Mouse (Mus musculus): ENCODE measurements at regions not wholly inside any gene's neighbourhood (a gene's known extent, or its start where the extent isn't known, plus 50 kb on each side); places are given as distances from the start of the nearest gene placed in this dataset.

DNA sequence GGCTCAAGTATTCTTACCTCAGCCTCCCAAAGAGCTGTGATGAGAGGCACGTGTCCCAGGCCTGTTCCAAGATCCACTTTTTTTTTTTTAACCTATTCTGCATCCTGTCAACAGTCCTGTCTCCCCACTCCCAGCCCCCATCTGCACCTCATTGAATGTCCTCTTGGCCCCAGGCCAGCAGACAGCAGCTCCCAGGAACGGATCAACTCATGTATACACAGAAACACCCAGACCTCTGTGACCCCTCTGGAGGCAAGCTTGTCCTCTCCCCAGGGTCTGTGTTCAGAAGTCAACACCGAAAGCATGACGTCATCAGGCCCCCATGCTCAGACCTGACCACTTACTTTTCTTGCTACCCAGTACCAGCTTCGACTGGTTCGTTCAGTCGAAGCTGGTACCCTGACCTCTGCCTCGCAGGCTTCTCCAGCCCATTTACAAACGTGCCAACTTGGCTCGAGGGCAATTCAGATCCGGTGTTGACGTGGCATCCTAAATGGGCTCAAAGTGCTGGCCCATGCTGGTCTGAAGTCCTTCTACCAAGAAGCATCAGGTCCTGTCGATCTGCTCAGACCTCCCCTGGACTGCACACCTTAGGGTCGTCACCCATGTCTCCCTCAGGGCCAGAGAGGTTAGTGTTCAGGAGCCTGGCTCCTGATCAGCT lies 60.7 kb upstream of the Otos start:
- Histone ChIP-seq H3K4me1 (replicated peaks; ENCODE audit: control insufficient read depth, insufficient read depth, low read length) (no peaks in the 10 kb centered on the region), H3K27ac (ENCODE audit: control insufficient read depth, insufficient read depth, low read length) (no peak overlapping the region), H3K4me3 (ENCODE audit: control insufficient read depth, insufficient read depth, low read length) (no peak overlapping the region), H3K27me3 (ENCODE audit: control insufficient read depth, insufficient read depth, low read length) (no peaks in the 10 kb centered on the region), H3K36me3 (ENCODE audit: control insufficient read depth, insufficient read depth, low read length) (no peaks in the 10 kb centered on the region)
- TF ChIP-seq POLR2A (IDR thresholded peaks at IDR 0.05; ENCODE audit: control insufficient read depth, extremely low read depth, insufficient read depth, low read length, poor library complexity) (no peak), CTCF (IDR thresholded peaks at IDR 0.05; ENCODE audit: borderline replicate concordance, control insufficient read depth, extremely low read depth, insufficient read depth, low read length, poor library complexity) (no peak)
- DNase-seq: no peak
- 88% methylated on average over 14 of the region's 14 CpGs for WGBS

- H3K4me1 ChIP-seq (replicated peaks; ENCODE audit: control insufficient read depth, insufficient read depth, low read length): no peaks in the 10 kb centered on the region
- no peak overlapping the region for H3K4me3 ChIP-seq (ENCODE audit: control insufficient read depth, insufficient read depth, low read length)
- TF ChIP-seq POLR2A (IDR thresholded peaks at IDR 0.05; ENCODE audit: control insufficient read depth, extremely low read depth, insufficient read depth, low read length, poor library complexity): no peak
- no peak for TF ChIP-seq CTCF (IDR thresholded peaks at IDR 0.05; ENCODE audit: borderline replicate concordance, control insufficient read depth, extremely low read depth, insufficient read depth, low read length, poor library complexity)
- DNase-seq: no peak
- WGBS: 84% methylated on average over 19 of the region's 19 CpGs
- no peak overlapping the region for H3K27ac ChIP-seq (ENCODE audit: control insufficient read depth, insufficient read depth, low read length)
- no peaks in the 10 kb centered on the region for H3K36me3 ChIP-seq (ENCODE audit: control insufficient read depth, insufficient read depth, low read length)
- H3K27me3 ChIP-seq (ENCODE audit: control insufficient read depth, insufficient read depth, low read length): no peaks in the 10 kb centered on the region
Observed at GRCm38 (mm10) chr1:92707917-92708897, 59.6 kb upstream of the Otos start.

DNA sequence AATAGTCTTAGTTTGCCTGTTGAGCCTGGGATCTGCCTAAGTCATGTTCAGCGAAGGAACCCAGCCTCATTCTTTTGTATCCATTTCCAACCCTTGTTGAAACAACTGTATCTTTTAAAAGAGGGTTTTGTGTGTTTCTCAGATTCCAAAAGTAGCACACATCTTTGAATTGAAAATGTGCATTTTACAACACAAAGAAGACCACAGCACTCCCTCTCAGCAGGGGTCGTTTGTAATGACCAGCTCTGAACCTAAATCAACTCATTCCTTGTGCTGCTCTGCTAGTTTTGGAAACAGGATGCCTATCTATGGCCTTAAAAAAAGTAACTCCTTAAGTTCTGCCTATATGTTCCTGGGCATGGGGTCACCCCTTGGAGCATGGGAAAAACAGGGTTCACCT lies 58.8 kb upstream of the Otos start:
- no peak overlapping the region for H3K4me3 ChIP-seq (ENCODE audit: control insufficient read depth, insufficient read depth, low read length)
- H3K4me1 ChIP-seq (replicated peaks; ENCODE audit: control insufficient read depth, insufficient read depth, low read length): no peaks in the 10 kb centered on the region
- TF ChIP-seq POLR2A (IDR thresholded peaks at IDR 0.05; ENCODE audit: control insufficient read depth, extremely low read depth, insufficient read depth, low read length, poor library complexity) (no peak), CTCF (IDR thresholded peaks at IDR 0.05; ENCODE audit: borderline replicate concordance, control insufficient read depth, extremely low read depth, insufficient read depth, low read length, poor library complexity) (no peak)
- no peaks in the 10 kb centered on the region for H3K36me3 ChIP-seq (ENCODE audit: control insufficient read depth, insufficient read depth, low read length)
- WGBS: 84% methylated on average over 2 of the region's 2 CpGs
- H3K27me3 ChIP-seq (ENCODE audit: control insufficient read depth, insufficient read depth, low read length): no peaks in the 10 kb centered on the region
- no peak for DNase-seq
- H3K27ac ChIP-seq (ENCODE audit: control insufficient read depth, insufficient read depth, low read length): no peak overlapping the region

DNA sequence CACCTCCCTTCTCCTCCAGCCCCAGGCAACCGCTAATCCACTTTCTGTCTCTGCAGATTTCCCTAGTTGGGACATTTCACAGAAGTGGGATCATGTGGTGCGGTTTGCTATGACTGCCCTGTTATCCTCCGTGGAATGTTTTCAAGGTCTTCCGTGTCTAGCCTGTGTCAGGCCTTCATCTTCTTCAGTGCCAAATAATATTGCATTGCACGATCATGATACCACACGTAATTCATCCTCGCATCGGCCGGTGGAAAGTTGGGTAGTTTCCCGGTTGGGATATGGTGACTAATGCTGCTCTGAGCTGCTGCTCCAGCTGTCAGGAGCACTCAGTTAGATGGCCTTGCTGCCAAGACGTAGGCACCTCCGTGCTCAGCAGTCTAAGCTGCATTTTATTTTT lies 55.3 kb upstream of the Otos start:
- Histone ChIP-seq H3K4me1 (replicated peaks; ENCODE audit: control insufficient read depth, insufficient read depth, low read length) (no peaks in the 10 kb centered on the region), H3K4me3 (ENCODE audit: control insufficient read depth, insufficient read depth, low read length) (no peak overlapping the region), H3K36me3 (ENCODE audit: control insufficient read depth, insufficient read depth, low read length) (no peaks in the 10 kb centered on the region), H3K27ac (ENCODE audit: control insufficient read depth, insufficient read depth, low read length) (no peak overlapping the region), H3K27me3 (ENCODE audit: control insufficient read depth, insufficient read depth, low read length) (no peaks in the 10 kb centered on the region)
- no peak for TF ChIP-seq CTCF (IDR thresholded peaks at IDR 0.05; ENCODE audit: borderline replicate concordance, control insufficient read depth, extremely low read depth, insufficient read depth, low read length, poor library complexity)
- no peak for TF ChIP-seq POLR2A (IDR thresholded peaks at IDR 0.05; ENCODE audit: control insufficient read depth, extremely low read depth, insufficient read depth, low read length, poor library complexity)
- WGBS: 91% methylated on average over 12 of the region's 12 CpGs
- DNase-seq: no peak

DNA sequence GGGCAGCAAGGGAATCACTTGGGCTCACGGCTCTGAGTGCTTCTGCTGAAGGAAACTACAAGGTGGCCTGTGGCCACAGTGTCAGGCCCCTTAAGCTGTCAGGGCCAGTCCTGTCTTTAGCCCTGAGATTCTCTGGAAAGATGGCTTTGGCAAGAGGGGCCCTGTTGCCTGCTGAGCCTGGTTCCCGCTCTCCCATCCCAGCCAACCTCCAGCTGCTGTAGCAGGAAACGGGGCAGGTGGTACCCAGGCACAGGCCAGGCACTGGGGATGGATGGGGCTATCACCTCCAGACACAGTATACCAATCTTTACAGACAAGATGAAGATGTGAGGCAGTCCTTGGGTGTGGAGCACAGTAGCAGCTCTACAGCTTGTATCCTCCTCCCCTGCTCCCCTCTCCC lies 54.6 kb upstream of the Otos start:
- DNase-seq: no peak
- no peak for TF ChIP-seq CTCF (IDR thresholded peaks at IDR 0.05; ENCODE audit: borderline replicate concordance, control insufficient read depth, extremely low read depth, insufficient read depth, low read length, poor library complexity)
- no peak for TF ChIP-seq POLR2A (IDR thresholded peaks at IDR 0.05; ENCODE audit: control insufficient read depth, extremely low read depth, insufficient read depth, low read length, poor library complexity)
- H3K27ac ChIP-seq (ENCODE audit: control insufficient read depth, insufficient read depth, low read length): no peak overlapping the region
- H3K4me1 ChIP-seq (replicated peaks; ENCODE audit: control insufficient read depth, insufficient read depth, low read length): no peaks in the 10 kb centered on the region
- no peaks in the 10 kb centered on the region for H3K27me3 ChIP-seq (ENCODE audit: control insufficient read depth, insufficient read depth, low read length)
- no peaks in the 10 kb centered on the region for H3K36me3 ChIP-seq (ENCODE audit: control insufficient read depth, insufficient read depth, low read length)
- 89% methylated on average over 3 of the region's 3 CpGs for WGBS
- no peak overlapping the region for H3K4me3 ChIP-seq (ENCODE audit: control insufficient read depth, insufficient read depth, low read length)

- TF ChIP-seq CTCF (IDR thresholded peaks at IDR 0.05; ENCODE audit: borderline replicate concordance, control insufficient read depth, extremely low read depth, insufficient read depth, low read length, poor library complexity) (no peak), POLR2A (IDR thresholded peaks at IDR 0.05; ENCODE audit: control insufficient read depth, extremely low read depth, insufficient read depth, low read length, poor library complexity) (no peak)
- Histone ChIP-seq H3K4me3 (ENCODE audit: control insufficient read depth, insufficient read depth, low read length) (no peak overlapping the region), H3K4me1 (replicated peaks; ENCODE audit: control insufficient read depth, insufficient read depth, low read length) (no peaks in the 10 kb centered on the region), H3K27me3 (ENCODE audit: control insufficient read depth, insufficient read depth, low read length) (no peaks in the 10 kb centered on the region), H3K36me3 (ENCODE audit: control insufficient read depth, insufficient read depth, low read length) (no peaks in the 10 kb centered on the region), H3K27ac (ENCODE audit: control insufficient read depth, insufficient read depth, low read length) (no peak overlapping the region)
- 96% methylated on average over 2 of the region's 2 CpGs for WGBS
- DNase-seq: no peak
Observed at GRCm38 (mm10) chr1:92700107-92700506, 51.5 kb upstream of the Otos start.

Data from thymus, adult 2 months (tissue).